In the genomic region with DNA sequence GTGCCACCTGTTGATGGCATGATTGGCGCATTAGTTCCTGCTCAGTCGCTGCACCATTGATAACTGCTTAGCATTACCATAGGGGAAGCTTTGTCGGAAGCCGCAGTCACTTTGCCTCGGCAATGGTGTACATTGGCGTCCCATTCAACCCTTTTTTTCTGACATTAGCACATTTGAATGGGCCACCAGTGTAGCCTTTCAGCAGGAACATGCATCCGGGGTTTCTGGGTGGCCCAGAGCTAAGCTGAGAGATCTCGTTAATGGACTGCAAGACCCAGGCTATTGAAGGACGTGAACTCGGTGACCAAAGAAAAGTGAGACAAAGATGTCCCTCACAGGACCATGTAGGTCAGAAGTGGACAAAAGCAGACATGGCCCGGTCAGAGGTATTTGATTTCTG, we compare ENCODE assay signal across 14 mouse cellular contexts.
DNase-seq lines count a peak whose midpoint lies in the region; ATAC-seq lines count a peak whose summit lies in the region.
"Had no signal": no experiment of that assay in that cellular context is flagged by ENCODE, and none has a peak within 500 bp of the region (broad histone marks: within the 10 kb centered on the region; RNA-seq: fewer than 3 reads in every experiment).

No protein-coding gene starts in this region.

- peak; percentile 25 for DNase-seq in neural tube, embryonic 10.5 days (ENCODE audit: extremely low spot score, low spot score)
- DNase-seq in embryonic facial prominence, embryonic 10.5 days (ENCODE audit: low spot score): peak; percentile 30
- peak; percentile 43 for DNase-seq in retina, postnatal 1 day
- DNase-seq in urinary bladder, adult 2 months (ENCODE audit: low spot score): no peak
- DNase-seq in gastrocnemius, postnatal 4 days (ENCODE audit: low spot score in 2 of 2): no peak
- DNase-seq in frontal cortex, postnatal 36 days (ENCODE audit: low spot score in 2 of 2): no peak
- DNase-seq: cerebellum, adult 9-11 months; kidney, adult 9 months; lung, postnatal 14 days; right cerebral cortex, adult 18-20 months had no signal

- no peak overlapping the region for H3K4me3 ChIP-seq in neural tube, embryonic 15.5 days (replicated peaks)
- H3K4me3 ChIP-seq in embryonic facial prominence, embryonic 10.5 days: no peak overlapping the region
- H3K4me3 ChIP-seq in hindbrain, embryonic 16.5 days (ENCODE audit: low read length): no peak overlapping the region
- H3K4me3 ChIP-seq: layer of hippocampus, adult 2 months; myocyte had no signal

- H3K4me1 ChIP-seq in neural tube, embryonic 15.5 days: 0 out of 2 replicates have a peak, but pooled peaks cover 3% of the 10 kb centered on the region
- peaks cover 4% of the 10 kb centered on the region for H3K4me1 ChIP-seq in embryonic facial prominence, embryonic 10.5 days
- no peaks in the 10 kb centered on the region; the same call in 1 of the 2 replicates for H3K4me1 ChIP-seq in hindbrain, embryonic 16.5 days (ENCODE audit: control insufficient read depth, insufficient read depth, low read depth, low read length)

- H3K9ac ChIP-seq in neural tube, embryonic 15.5 days (replicated peaks): no peak overlapping the region
- H3K9ac ChIP-seq in hindbrain, embryonic 16.5 days (ENCODE audit: low read depth, low read length): peak overlapping the region; percentile 27; the same call in 1 of the 2 replicates

- H3K27me3 ChIP-seq in neural tube, embryonic 15.5 days (replicated peaks): peaks cover 26% of the 10 kb centered on the region
- H3K27me3 ChIP-seq in embryonic facial prominence, embryonic 10.5 days (replicated peaks; ENCODE audit: low read depth, poor library complexity, severe bottlenecking): peaks cover 53% of the 10 kb centered on the region
- peaks cover 26% of the 10 kb centered on the region for H3K27me3 ChIP-seq in hindbrain, embryonic 16.5 days (replicated peaks; ENCODE audit: control insufficient read depth, insufficient read depth, low read length)

- H3K36me3 ChIP-seq in neural tube, embryonic 15.5 days: no peaks in the 10 kb centered on the region
- H3K36me3 ChIP-seq in embryonic facial prominence, embryonic 10.5 days (replicated peaks): no peaks in the 10 kb centered on the region
- H3K36me3 ChIP-seq in hindbrain, embryonic 16.5 days (ENCODE audit: control insufficient read depth, insufficient read depth, low read length): no peaks in the 10 kb centered on the region

- H3K4me2 ChIP-seq in neural tube, embryonic 15.5 days: no peak overlapping the region; the same call in 1 of the 2 replicates
- H3K4me2 ChIP-seq in hindbrain, embryonic 16.5 days (ENCODE audit: low read length): peak overlapping the region; percentile 25

- H3K9me3 ChIP-seq in neural tube, embryonic 15.5 days (replicated peaks): no peaks in the 10 kb centered on the region
- no peaks in the 10 kb centered on the region for H3K9me3 ChIP-seq in embryonic facial prominence, embryonic 10.5 days
- no peaks in the 10 kb centered on the region for H3K9me3 ChIP-seq in hindbrain, embryonic 16.5 days (ENCODE audit: control insufficient read depth, low read length)

- no peak overlapping the region for H3K27ac ChIP-seq in neural tube, embryonic 15.5 days (replicated peaks)
- H3K27ac ChIP-seq in embryonic facial prominence, embryonic 10.5 days (replicated peaks): no peak overlapping the region
- no peak overlapping the region for H3K27ac ChIP-seq in hindbrain, embryonic 16.5 days (ENCODE audit: low read depth, low read length)
- H3K27ac ChIP-seq: layer of hippocampus, adult 2 months had no signal

- no peak for ATAC-seq in neural tube, embryonic 15.5 days (ENCODE audit: low FRiP score)
- no peak for ATAC-seq in hindbrain, embryonic 16.5 days

- whole genome bisulfite sequencing in neural tube, embryonic 15.5 days: 23% methylated on average over 11 of the region's 11 CpGs
- WGBS in embryonic facial prominence, embryonic 10.5 days: 36% methylated on average over 11 of the region's 11 CpGs
- 17% methylated on average over 11 of the region's 11 CpGs for whole genome bisulfite sequencing in hindbrain, embryonic 16.5 days

Comparison
In these comparisons a context has a peak if more than half of its experiments do, and no peak if none do; other contexts are left out.
1. DNase-seq: peak in neural tube, embryonic 10.5 days (single experiment), embryonic facial prominence, embryonic 10.5 days (single experiment) and retina, postnatal 1 day (single experiment); none in urinary bladder, adult 2 months (single experiment), gastrocnemius, postnatal 4 days (0 of 2) and frontal cortex, postnatal 36 days (0 of 2).